Comparison of ENCODE assay signal across 28 mouse cellular contexts in the genomic region with DNA sequence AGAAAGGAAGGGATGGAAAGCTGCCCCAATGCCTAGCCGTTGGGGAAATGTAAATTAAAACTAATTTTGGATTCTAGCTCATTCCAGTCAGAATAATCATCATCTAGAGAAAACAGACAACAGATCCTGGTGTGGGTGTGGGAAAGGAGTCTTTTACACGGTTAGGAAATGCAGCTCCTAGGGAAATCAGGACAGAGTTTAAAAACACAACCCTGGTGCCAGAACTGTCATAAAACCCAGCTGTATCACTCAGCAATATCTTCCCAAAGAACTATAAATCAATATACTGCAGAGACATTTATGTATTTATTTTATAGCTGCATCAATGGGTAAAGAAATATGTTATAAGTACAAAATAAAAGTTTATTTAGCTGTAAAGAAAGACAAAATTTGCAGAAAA. TPM values are rescaled to one million over a fixed set of nuclear protein-coding genes. Genes with fewer than 3 reads are reported as not detected.
DNase-seq lines count a peak whose midpoint lies in the region; ATAC-seq and TF ChIP-seq lines count a peak whose summit lies in the region.
"Had no signal": no experiment of that assay in that cellular context is flagged by ENCODE, and none has a peak within 500 bp of the region (broad histone marks: within the 10 kb centered on the region; RNA-seq: fewer than 3 reads in every experiment).

No protein-coding gene starts in this region.

- no peaks in the 10 kb centered on the region for H3K79me2 ChIP-seq in macrophage (ENCODE audit: inconsistent target)

- peak; percentile 74 for DNase-seq in kidney, postnatal 0 days (ENCODE audit: low spot score)
- DNase-seq in kidney, postnatal 25 days = no peak
- peak; percentile 89 for DNase-seq in adipocyte (ENCODE audit: low spot score)
- DNase-seq in embryo, embryonic 10.5 days (ENCODE audit: low spot score) = no peak
- no peak for DNase-seq in embryonic facial prominence, embryonic 10.5 days (ENCODE audit: low spot score)
- DNase-seq in forebrain, embryonic 10.5 days (ENCODE audit: extremely low spot score, low spot score) = no peak
- DNase-seq: adrenal gland, postnatal 10 days; adrenal gland, postnatal 36 days; cerebellum, adult 11 months; cerebellum, adult 2 months; cerebellum, adult 9-11 months; cerebellum, postnatal 25 days; embryo, embryonic 11 days; gastrocnemius, postnatal 14 days; heart, adult 18-20 months; heart, postnatal 10 days; heart, postnatal 36 days had no signal

- no peak overlapping the region for H3K27ac ChIP-seq in kidney, postnatal 0 days
- H3K27ac ChIP-seq in embryonic fibroblast, embryonic 13.5 days (ENCODE audit: insufficient read depth, low read length) = peak overlapping the region; percentile 29; the same call in 1 of the 2 replicates
- 0 out of 2 replicates have a peak overlapping the region, but pooled peaks have one; percentile 7 for H3K27ac ChIP-seq in macrophage
- no peak overlapping the region for H3K27ac ChIP-seq in embryonic facial prominence, embryonic 10.5 days (replicated peaks)
- no peak overlapping the region for H3K27ac ChIP-seq in forebrain, embryonic 10.5 days
- H3K27ac ChIP-seq: forebrain, embryonic 13.5 days; heart, embryonic 15.5 days; hindbrain, embryonic 10.5 days; hindbrain, embryonic 13.5 days; intestine, embryonic 15.5 days had no signal

- 22% methylated on average over 2 of the region's 2 CpGs for WGBS in kidney, postnatal 0 days
- WGBS in macrophage (ENCODE audit: missing documents) = 76% methylated on average over 2 of the region's 2 CpGs
- WGBS in embryonic facial prominence, embryonic 10.5 days = 59% methylated on average over 2 of the region's 2 CpGs
- WGBS in forebrain, embryonic 10.5 days = 71% methylated on average over 2 of the region's 2 CpGs

- H3K4me3 ChIP-seq in kidney, postnatal 0 days (replicated peaks; ENCODE audit: low read depth, low read length) = no peak overlapping the region
- H3K4me3 ChIP-seq in embryonic fibroblast, embryonic 13.5 days (ENCODE audit: insufficient read depth, low read length) = no peak overlapping the region
- H3K4me3 ChIP-seq in macrophage (ENCODE audit: inconsistent target) = no peak overlapping the region
- no peak overlapping the region for H3K4me3 ChIP-seq in embryonic facial prominence, embryonic 10.5 days
- H3K4me3 ChIP-seq in forebrain, embryonic 10.5 days = no peak overlapping the region
- H3K4me3 ChIP-seq: forebrain, embryonic 13.5 days; heart, embryonic 12.5 days; heart, embryonic 15.5 days; hindbrain, embryonic 10.5 days; hindbrain, embryonic 13.5 days; intestine, embryonic 15.5 days had no signal

- no peak for TF ChIP-seq POLR2A in embryonic fibroblast, embryonic 13.5 days (IDR thresholded peaks at IDR 0.05; ENCODE audit: low read depth, low read length)

- no peak for ATAC-seq in kidney, postnatal 0 days (replicated peaks; ENCODE audit: low FRiP score, low read depth)
- ATAC-seq: activated CD4-positive, CD25-positive, alpha-beta regulatory T cell, adult 4 months; forebrain, embryonic 13.5 days; forebrain, embryonic 16.5 days; hindbrain, embryonic 16.5 days; intestine, embryonic 15.5 days had no signal

- no peaks in the 10 kb centered on the region for H3K36me3 ChIP-seq in kidney, postnatal 0 days (ENCODE audit: insufficient read depth, low read length)
- H3K36me3 ChIP-seq in macrophage (ENCODE audit: inconsistent target) = no peaks in the 10 kb centered on the region
- H3K36me3 ChIP-seq in embryonic facial prominence, embryonic 10.5 days (replicated peaks) = no peaks in the 10 kb centered on the region
- no peaks in the 10 kb centered on the region for H3K36me3 ChIP-seq in forebrain, embryonic 10.5 days (replicated peaks)
- H3K36me3 ChIP-seq: heart, embryonic 12.5 days; heart, embryonic 15.5 days; hindbrain, embryonic 10.5 days; hindbrain, embryonic 13.5 days; intestine, embryonic 15.5 days had no signal

- no peaks in the 10 kb centered on the region for H3K27me3 ChIP-seq in kidney, postnatal 0 days (ENCODE audit: insufficient read depth, low read length)
- no peaks in the 10 kb centered on the region for H3K27me3 ChIP-seq in embryonic facial prominence, embryonic 10.5 days (replicated peaks; ENCODE audit: low read depth, poor library complexity, severe bottlenecking)
- no peaks in the 10 kb centered on the region for H3K27me3 ChIP-seq in forebrain, embryonic 10.5 days (ENCODE audit: poor library complexity, severe bottlenecking)
- H3K27me3 ChIP-seq: forebrain, embryonic 13.5 days; heart, embryonic 12.5 days; heart, embryonic 15.5 days; hindbrain, embryonic 13.5 days; intestine, embryonic 15.5 days had no signal

- no peak overlapping the region for H3K4me2 ChIP-seq in kidney, postnatal 0 days (ENCODE audit: low read length)
- H3K4me2 ChIP-seq: forebrain, embryonic 13.5 days; heart, embryonic 12.5 days; heart, embryonic 15.5 days; hindbrain, embryonic 13.5 days; intestine, embryonic 15.5 days had no signal

- no peak for TF ChIP-seq CTCF in kidney, postnatal 0 days (IDR thresholded peaks at IDR 0.05; ENCODE audit: low read depth)
- TF ChIP-seq CTCF in embryonic fibroblast, embryonic 13.5 days (IDR thresholded peaks at IDR 0.05; ENCODE audit: borderline replicate concordance, insufficient read depth, low read length) = no peak

- no peak overlapping the region for H3K9ac ChIP-seq in kidney, postnatal 0 days (ENCODE audit: low read depth, low read length)
- H3K9ac ChIP-seq: forebrain, embryonic 13.5 days; heart, embryonic 12.5 days; heart, embryonic 15.5 days; hindbrain, embryonic 13.5 days; intestine, embryonic 15.5 days had no signal

- no peaks in the 10 kb centered on the region for H3K4me1 ChIP-seq in kidney, postnatal 0 days (replicated peaks; ENCODE audit: insufficient read depth, low read length)
- peaks cover 4% of the 10 kb centered on the region; the same call in 1 of the 2 replicates for H3K4me1 ChIP-seq in embryonic fibroblast, embryonic 13.5 days (ENCODE audit: control insufficient read depth, insufficient read depth, low read length)
- no peaks in the 10 kb centered on the region for H3K4me1 ChIP-seq in embryonic facial prominence, embryonic 10.5 days
- no peaks in the 10 kb centered on the region for H3K4me1 ChIP-seq in forebrain, embryonic 10.5 days
- H3K4me1 ChIP-seq: forebrain, embryonic 13.5 days; heart, embryonic 12.5 days; heart, embryonic 15.5 days; hindbrain, embryonic 10.5 days; intestine, embryonic 15.5 days had no signal

- no peaks in the 10 kb centered on the region for H3K9me3 ChIP-seq in kidney, postnatal 0 days (replicated peaks; ENCODE audit: low read length)
- no peaks in the 10 kb centered on the region for H3K9me3 ChIP-seq in embryonic facial prominence, embryonic 10.5 days
- H3K9me3 ChIP-seq in forebrain, embryonic 10.5 days = no peaks in the 10 kb centered on the region
- H3K9me3 ChIP-seq: forebrain, embryonic 13.5 days; heart, embryonic 12.5 days; heart, embryonic 15.5 days; hindbrain, embryonic 10.5 days; intestine, embryonic 15.5 days had no signal

RNA-seq across cellular contexts. Expression of a gene that starts 13.4 kb away (rescaled TPM):
- polyA plus RNA-seq in kidney, postnatal 0 days (2015; fragmentation: Nextera tagmentation; extraction: Ambion mirVana) = 2.9 and 3.5 TPM in 2 replicates
- polyA plus RNA-seq in embryonic fibroblast, embryonic 13.5 days (2011; ENCODE audit: insufficient read length, low read depth, missing spikeins) = 34.8 and 40.6 TPM in 2 replicates
- total RNA-seq in macrophage (2018; cell fraction: chromatin; rRNA removed) = 100 to 1,000 TPM; 222 to 530 (median 259) TPM
- total RNA-seq in macrophage (2018; cell fraction: cytosol; rRNA removed) = 100 to 1,000 TPM; 125 to 227 (median 154) TPM
- total RNA-seq in macrophage (2018; cell fraction: nucleus; rRNA removed) = 100 to 1,000 TPM; 128 to 303 (median 191) TPM
- polyA plus RNA-seq in macrophage (2018) = 99.7 to 351 TPM (median 202 TPM) in 3 replicates
- 1.6 and 1.8 TPM in 2 replicates for polyA plus RNA-seq in embryonic facial prominence, embryonic 10.5 days (2016; fragmentation: Nextera tagmentation; extraction: Ambion mirVana)
- polyA plus RNA-seq in forebrain, embryonic 10.5 days (2016; fragmentation: Nextera tagmentation; extraction: Ambion mirVana) = 0.70 and 0.95 TPM in 2 replicates

Comparison
In these comparisons a context has a peak if more than half of its experiments do, and no peak if none do; other contexts are left out.
1. DNase-seq: peak in kidney, postnatal 0 days (single experiment) and adipocyte (single experiment); none in kidney, postnatal 25 days (0 of 2), embryo, embryonic 10.5 days (single experiment), embryonic facial prominence, embryonic 10.5 days (single experiment) and forebrain, embryonic 10.5 days (single experiment).
2. H3K27ac ChIP-seq: peak in embryonic fibroblast, embryonic 13.5 days (single experiment) and macrophage (single experiment); none in kidney, postnatal 0 days (single experiment), embryonic facial prominence, embryonic 10.5 days (single experiment) and forebrain, embryonic 10.5 days (single experiment).